In genomic region chr2:128936256-128936655, GRCm38 (mm10) we compare ENCODE assay signal across 26 mouse cellular contexts.
"Had no signal": no experiment of that assay in that cellular context is flagged by ENCODE, and none has a peak within 500 bp of the region (broad histone marks: within the 10 kb centered on the region; RNA-seq: fewer than 3 reads in every experiment).

No protein-coding gene starts in this region.

- DNase-seq: gastrocnemius, adult 2 months; gastrocnemius, postnatal 10 days; gastrocnemius, postnatal 25 days; heart, postnatal 10 days; heart, postnatal 4 days; kidney, adult 18-20 months; kidney, adult 8-10 months; kidney, postnatal 14 days; kidney, postnatal 36 days; layer of hippocampus, adult 9-11 months; layer of hippocampus, postnatal 36 days; left cerebral cortex, postnatal 4 days had no signal

- H3K9me3 ChIP-seq: heart, embryonic 10.5 days; heart, embryonic 12.5 days; hindbrain, embryonic 10.5 days; hindbrain, embryonic 12.5 days; intestine, embryonic 15.5 days; limb, embryonic 13.5 days; limb, embryonic 15.5 days; liver, embryonic 12.5 days had no signal

- H3K4me2 ChIP-seq: heart, embryonic 12.5 days; hindbrain, embryonic 12.5 days; hindbrain, embryonic 14.5 days; intestine, embryonic 15.5 days; limb, embryonic 13.5 days; limb, embryonic 15.5 days; liver, embryonic 12.5 days had no signal

- H3K27ac ChIP-seq: gastrocnemius, adult 2 months; heart, embryonic 10.5 days; hindbrain, embryonic 10.5 days; hindbrain, embryonic 12.5 days; hindbrain, embryonic 14.5 days; intestine, embryonic 15.5 days; kidney, postnatal 0 days; limb, embryonic 13.5 days; limb, embryonic 15.5 days; liver, embryonic 12.5 days; liver, embryonic 14.5 days had no signal

- H3K4me1 ChIP-seq: heart, embryonic 10.5 days; heart, embryonic 12.5 days; hindbrain, embryonic 10.5 days; hindbrain, embryonic 12.5 days; intestine, embryonic 15.5 days; limb, embryonic 13.5 days; limb, embryonic 15.5 days; liver, embryonic 12.5 days had no signal

- H3K27me3 ChIP-seq: heart, embryonic 12.5 days; hindbrain, embryonic 12.5 days; intestine, embryonic 15.5 days; limb, embryonic 13.5 days; limb, embryonic 15.5 days; liver, embryonic 12.5 days had no signal

- H3K9ac ChIP-seq: heart, embryonic 12.5 days; hindbrain, embryonic 12.5 days; hindbrain, embryonic 14.5 days; intestine, embryonic 15.5 days; limb, embryonic 13.5 days; limb, embryonic 15.5 days; liver, embryonic 12.5 days; liver, embryonic 14.5 days had no signal

- H3K4me3 ChIP-seq: gastrocnemius, adult 2 months; heart, embryonic 10.5 days; heart, embryonic 12.5 days; hindbrain, embryonic 10.5 days; hindbrain, embryonic 12.5 days; intestine, embryonic 15.5 days; limb, embryonic 13.5 days; limb, embryonic 15.5 days; liver, embryonic 12.5 days had no signal

- ATAC-seq: hindbrain, embryonic 16.5 days; inflammation-experienced regulatory T-cells, adult 6 months; intestine, embryonic 15.5 days; intestine, postnatal 0 days; liver, embryonic 12.5 days had no signal
